30 mouse cellular contexts compared by ENCODE assay signal in the genomic region with DNA sequence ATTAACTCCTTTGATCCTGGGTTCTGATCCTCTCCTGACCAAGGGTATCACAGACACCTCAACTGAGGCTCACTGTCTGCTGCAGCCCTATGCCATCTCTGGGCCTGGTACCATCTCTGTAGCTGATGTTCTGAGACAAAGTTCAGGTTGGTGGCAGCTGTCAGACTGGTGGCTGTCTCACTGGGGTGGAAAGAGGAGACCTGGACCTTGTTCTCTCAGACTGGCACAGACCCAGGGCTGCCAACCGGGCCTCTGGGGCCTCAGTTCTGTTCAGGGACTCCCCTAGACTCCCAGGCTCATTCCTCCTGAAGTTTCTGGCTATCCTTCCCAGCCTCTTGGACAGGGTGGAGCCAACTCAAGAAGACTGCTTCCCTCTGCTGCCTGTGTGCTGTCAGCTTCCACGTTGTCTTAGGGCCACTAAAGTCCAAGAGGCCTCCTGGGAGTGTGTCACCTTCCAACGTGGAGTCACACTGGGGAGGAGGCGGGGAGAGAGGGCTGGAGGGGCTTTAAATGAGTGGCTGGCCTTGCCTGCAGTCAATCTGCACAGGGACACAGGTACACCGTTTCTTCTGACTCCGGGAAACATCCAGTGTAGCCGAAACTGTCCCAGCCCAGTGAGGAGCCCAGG. TPM values are rescaled to one million over a fixed set of nuclear protein-coding genes. Genes with fewer than 3 reads are reported as not detected.
A peak's percentile ranks its signal among the peaks of the same experiment; 100 is the strongest.
DNase-seq lines count a peak whose midpoint lies in the region; ATAC-seq and TF ChIP-seq lines count a peak whose summit lies in the region.
"Had no signal": no experiment of that assay in that cellular context is flagged by ENCODE, and none has a peak within 500 bp of the region (broad histone marks: within the 10 kb centered on the region; RNA-seq: fewer than 3 reads in every experiment).

A gene (plus strand): TSS at position 171 of the 628 bp plus-strand sequence.

- H3K36me3 ChIP-seq in kidney, adult 2 months (ENCODE audit: control insufficient read depth, insufficient read depth, low read length), result no peaks in the 10 kb centered on the region
- H3K36me3 ChIP-seq in intestine, embryonic 15.5 days, result no peaks in the 10 kb centered on the region
- peaks cover 6% of the 10 kb centered on the region; the same call in 1 of the 2 replicates for H3K36me3 ChIP-seq in intestine, postnatal 0 days (ENCODE audit: control insufficient read depth, insufficient read depth)
- peaks cover 16% of the 10 kb centered on the region for H3K36me3 ChIP-seq in small intestine, adult 2 months (ENCODE audit: control insufficient read depth, insufficient read depth, low read length)
- no peaks in the 10 kb centered on the region for H3K36me3 ChIP-seq in hindbrain, postnatal 0 days (ENCODE audit: insufficient read depth, low read length)
- H3K36me3 ChIP-seq: embryonic facial prominence, embryonic 15.5 days; forebrain, embryonic 15.5 days; hindbrain, embryonic 13.5 days; limb, embryonic 12.5 days; liver, embryonic 15.5 days; midbrain, embryonic 10.5 days; neural tube, embryonic 13.5 days had no signal

- H3K27ac ChIP-seq in kidney, adult 2 months (ENCODE audit: insufficient read depth, low read depth, low read length), result no peak within 1 kb of the TSS
- H3K27ac ChIP-seq in intestine, embryonic 15.5 days, result peak within 1 kb of the TSS; percentile 67
- peak within 1 kb of the TSS; percentile 95 for H3K27ac ChIP-seq in intestine, postnatal 0 days (ENCODE audit: low read depth, low read length)
- peak within 1 kb of the TSS; percentile 88 for H3K27ac ChIP-seq in small intestine, adult 2 months (ENCODE audit: insufficient read depth, low read depth, low read length)
- no peak within 1 kb of the TSS for H3K27ac ChIP-seq in hindbrain, postnatal 0 days
- H3K27ac ChIP-seq: embryonic facial prominence, embryonic 15.5 days; forebrain, embryonic 15.5 days; hindbrain, embryonic 13.5 days; limb, embryonic 12.5 days; liver, embryonic 15.5 days; macrophage; midbrain, embryonic 10.5 days; neural tube, embryonic 13.5 days had no signal

- peak; percentile 30 for ATAC-seq in intestine, embryonic 15.5 days
- peak; percentile 57 for ATAC-seq in intestine, postnatal 0 days
- no peak for ATAC-seq in hindbrain, postnatal 0 days
- ATAC-seq: activated CD4-positive, CD25-positive, alpha-beta regulatory T cell, adult 4 months; forebrain, embryonic 15.5 days; inflammation-experienced regulatory T-cells, adult 6 months; lung, postnatal 0 days; midbrain, embryonic 16.5 days had no signal

- TF ChIP-seq CTCF in kidney, adult 2 months (conservative IDR thresholded peaks at IDR 0.05; ENCODE audit: insufficient read depth, insufficient read length, low read depth, low read length), result no peak
- TF ChIP-seq CTCF in intestine, postnatal 0 days (IDR thresholded peaks at IDR 0.05; ENCODE audit: low read depth), result no peak; the same call in 1 of the 2 replicates
- TF ChIP-seq CTCF in small intestine, adult 2 months (IDR thresholded peaks at IDR 0.05; ENCODE audit: extremely low read depth, insufficient read length, insufficient replicate concordance, low read depth, low read length), result no peak
- no peak for TF ChIP-seq CTCF in hindbrain, postnatal 0 days (IDR thresholded peaks at IDR 0.05; ENCODE audit: low read depth)

- 0 out of 2 replicates have a peak within 1 kb of the TSS, but pooled peaks have one; percentile 26 for H3K9ac ChIP-seq in intestine, embryonic 15.5 days
- peak within 1 kb of the TSS; percentile 80 for H3K9ac ChIP-seq in intestine, postnatal 0 days (ENCODE audit: low read depth, low read length)
- no peak within 1 kb of the TSS for H3K9ac ChIP-seq in hindbrain, postnatal 0 days (replicated peaks; ENCODE audit: low read length)
- H3K9ac ChIP-seq: embryonic facial prominence, embryonic 15.5 days; forebrain, embryonic 15.5 days; hindbrain, embryonic 13.5 days; limb, embryonic 12.5 days; liver, embryonic 15.5 days; neural tube, embryonic 13.5 days had no signal

- H3K4me1 ChIP-seq in kidney, adult 2 months (ENCODE audit: control insufficient read depth, insufficient read depth, low read length), result 0 out of 2 replicates have a peak, but pooled peaks cover 2% of the 10 kb centered on the region
- H3K4me1 ChIP-seq in intestine, embryonic 15.5 days (replicated peaks), result peaks cover 12% of the 10 kb centered on the region; the same call in 1 of the 2 replicates
- peaks cover 2% of the 10 kb centered on the region; the same call in 1 of the 2 replicates for H3K4me1 ChIP-seq in intestine, postnatal 0 days (replicated peaks; ENCODE audit: control insufficient read depth, insufficient read depth, low read length)
- peaks cover 48% of the 10 kb centered on the region for H3K4me1 ChIP-seq in small intestine, adult 2 months (ENCODE audit: control insufficient read depth, insufficient read depth, insufficient read length, low read length)
- H3K4me1 ChIP-seq in hindbrain, postnatal 0 days (ENCODE audit: insufficient read depth, low read length), result no peaks in the 10 kb centered on the region
- H3K4me1 ChIP-seq: embryonic facial prominence, embryonic 15.5 days; forebrain, embryonic 15.5 days; neural tube, embryonic 13.5 days had no signal

- peak within 1 kb of the TSS; percentile 9; the same call in 1 of the 2 replicates for H3K4me2 ChIP-seq in intestine, embryonic 15.5 days (replicated peaks)
- peak within 1 kb of the TSS; percentile 46 for H3K4me2 ChIP-seq in intestine, postnatal 0 days (replicated peaks; ENCODE audit: low read depth)
- no peak within 1 kb of the TSS for H3K4me2 ChIP-seq in hindbrain, postnatal 0 days (ENCODE audit: low read depth, low read length)
- H3K4me2 ChIP-seq: embryonic facial prominence, embryonic 15.5 days; forebrain, embryonic 15.5 days; hindbrain, embryonic 13.5 days; limb, embryonic 12.5 days; liver, embryonic 15.5 days; neural tube, embryonic 13.5 days had no signal

- no peak for TF ChIP-seq POLR2A in kidney, adult 2 months (IDR thresholded peaks at IDR 0.05; ENCODE audit: low read depth, low read length)
- no peak for TF ChIP-seq POLR2A in small intestine, adult 2 months (IDR thresholded peaks at IDR 0.05; ENCODE audit: low read depth, low read length)

- no peak within 1 kb of the TSS for H3K4me3 ChIP-seq in kidney, adult 2 months (ENCODE audit: insufficient read depth, low read depth, low read length)
- H3K4me3 ChIP-seq in intestine, embryonic 15.5 days (replicated peaks), result peak within 1 kb of the TSS; percentile 14
- peak within 1 kb of the TSS; percentile 42 for H3K4me3 ChIP-seq in intestine, postnatal 0 days (ENCODE audit: low read depth, low read length)
- H3K4me3 ChIP-seq in small intestine, adult 2 months (ENCODE audit: low read depth, low read length), result peak within 1 kb of the TSS; percentile 63
- H3K4me3 ChIP-seq in hindbrain, postnatal 0 days (ENCODE audit: low read length), result no peak within 1 kb of the TSS
- H3K4me3 ChIP-seq: embryonic facial prominence, embryonic 15.5 days; forebrain, embryonic 15.5 days; hindbrain, embryonic 13.5 days; limb, embryonic 12.5 days; liver, embryonic 15.5 days; midbrain, embryonic 10.5 days; myocyte; neural tube, embryonic 13.5 days had no signal

- WGBS in kidney, adult 2 months, result 62% methylated on average over 7 of the region's 7 CpGs
- 51% methylated on average over 7 of the region's 7 CpGs for WGBS in intestine, embryonic 15.5 days
- WGBS in intestine, postnatal 0 days, result 36% methylated on average over 7 of the region's 7 CpGs
- 36% methylated on average over 7 of the region's 7 CpGs for WGBS in small intestine, adult 2 months
- 65% methylated on average over 7 of the region's 7 CpGs for WGBS in hindbrain, postnatal 0 days

- no peaks in the 10 kb centered on the region for H3K9me3 ChIP-seq in intestine, embryonic 15.5 days
- no peaks in the 10 kb centered on the region for H3K9me3 ChIP-seq in intestine, postnatal 0 days (ENCODE audit: control insufficient read depth)
- no peaks in the 10 kb centered on the region for H3K9me3 ChIP-seq in hindbrain, postnatal 0 days (ENCODE audit: low read length)
- H3K9me3 ChIP-seq: embryonic facial prominence, embryonic 15.5 days; forebrain, embryonic 15.5 days; hindbrain, embryonic 13.5 days; limb, embryonic 12.5 days; liver, embryonic 15.5 days; midbrain, embryonic 10.5 days; neural tube, embryonic 13.5 days had no signal

- no peaks in the 10 kb centered on the region for H3K27me3 ChIP-seq in kidney, adult 2 months (replicated peaks; ENCODE audit: control insufficient read depth, insufficient read depth, low read length)
- no peaks in the 10 kb centered on the region for H3K27me3 ChIP-seq in intestine, embryonic 15.5 days (replicated peaks)
- no peaks in the 10 kb centered on the region for H3K27me3 ChIP-seq in intestine, postnatal 0 days (replicated peaks; ENCODE audit: control insufficient read depth, insufficient read depth, low read length)
- H3K27me3 ChIP-seq in small intestine, adult 2 months (ENCODE audit: control insufficient read depth, insufficient read depth, low read length), result no peaks in the 10 kb centered on the region
- no peaks in the 10 kb centered on the region for H3K27me3 ChIP-seq in hindbrain, postnatal 0 days (ENCODE audit: insufficient read depth, low read length)
- H3K27me3 ChIP-seq: embryonic facial prominence, embryonic 15.5 days; forebrain, embryonic 15.5 days; limb, embryonic 12.5 days; liver, embryonic 15.5 days; neural tube, embryonic 13.5 days had no signal

- DNase-seq in kidney, adult 2 months, result peak; percentile 75
- DNase-seq in kidney, postnatal 4 days, result no peak
- DNase-seq in testis, postnatal 14 days (ENCODE audit: low spot score), result no peak
- DNase-seq in hindbrain, postnatal 0 days (ENCODE audit: low spot score), result no peak
- no peak for DNase-seq in gastrocnemius, adult 18-20 months (ENCODE audit: low spot score)
- DNase-seq: adrenal gland, postnatal 14 days; cerebellum, adult 8-10 months; gastrocnemius, postnatal 14 days; heart, adult 11 months; heart, postnatal 36 days; layer of hippocampus, postnatal 36 days had no signal

RNA-seq across cellular contexts. Expression of the gene that starts here (rescaled TPM):
- 5.7 and 6.9 TPM in 2 replicates for polyA plus RNA-seq in kidney, adult 2 months (2012; rRNA removed)
- polyA plus RNA-seq in intestine, embryonic 15.5 days (2015; fragmentation: Nextera tagmentation; extraction: Ambion mirVana), result 576 and 837 TPM in 2 replicates
- polyA plus RNA-seq in intestine, postnatal 0 days (2015; fragmentation: Nextera tagmentation; extraction: Ambion mirVana), result 27,935 and 31,935 TPM in 2 replicates
- 2,388 and 5,196 TPM in 2 replicates for polyA plus RNA-seq in small intestine, adult 2 months (2012; rRNA removed)
- total RNA-seq in hindbrain, postnatal 0 days (2014; rRNA removed), result not detected in 2 replicates
- not detected in 2 replicates for polyA plus RNA-seq in hindbrain, postnatal 0 days (2015; fragmentation: Nextera tagmentation; extraction: Ambion mirVana)
- total RNA-seq in gastrocnemius, adult 18-20 months (2021), result not detected
- total RNA-seq: gastrocnemius, postnatal 14 days; heart, postnatal 36 days; layer of hippocampus, adult 8-10 months; layer of hippocampus, postnatal 36 days; left cerebral cortex, postnatal 10 days had no signal
- polyA plus RNA-seq: activated CD4-positive, CD25-positive, alpha-beta regulatory T cell, adult 4 months; forebrain, embryonic 15.5 days; heart, embryonic 14.5 days; hindbrain, embryonic 13.5 days; inflammation-experienced regulatory T-cells, adult 6 months; limb, embryonic 12.5 days; macrophage; midbrain, embryonic 10.5 days; midbrain, embryonic 16.5 days; myocyte had no signal

Comparison
In these comparisons a context has a peak if more than half of its experiments do, and no peak if none do; other contexts are left out.
1. RNA of the gene that starts here (polyA plus RNA-seq): 27,935 to 31,935 TPM in intestine, postnatal 0 days, 2,388 to 5,196 TPM in small intestine, adult 2 months and 576 to 837 TPM in intestine, embryonic 15.5 days; 5.7 to 6.9 TPM in kidney, adult 2 months and not detected in hindbrain, postnatal 0 days; every median in the first group is over 10 times any median in the second.
2. H3K27ac ChIP-seq: peak in intestine, embryonic 15.5 days (single experiment), intestine, postnatal 0 days (single experiment) and small intestine, adult 2 months (single experiment); none in kidney, adult 2 months (single experiment) and hindbrain, postnatal 0 days (single experiment).
3. H3K4me3 ChIP-seq: peak in intestine, embryonic 15.5 days (single experiment), intestine, postnatal 0 days (single experiment) and small intestine, adult 2 months (single experiment); none in kidney, adult 2 months (single experiment) and hindbrain, postnatal 0 days (single experiment).